Mouse (Mus musculus) embryo, embryonic 11.5 days (tissue): ENCODE measurements around the gene Skil.
A peak's percentile ranks its signal among the peaks of the same experiment; 100 is the strongest.

Experiments
- DNase-seq: peaks from one replicate; pipeline ENCODE4 v3.0.0-alpha.2; 2012; ENCODE audit warnings: low read depth, low spot score

The Skil gene

GRCm38 (mm10) chr3:31094531-31095178 is at the start of gene Skil:
Skil (plus strand) TSS chr3:31095058.
- peak; percentile 92 for DNase-seq

GRCm38 (mm10) chr3:31047263-31047662 is 47.6 kb upstream of the Skil start:
- no peak for DNase-seq

DNA sequence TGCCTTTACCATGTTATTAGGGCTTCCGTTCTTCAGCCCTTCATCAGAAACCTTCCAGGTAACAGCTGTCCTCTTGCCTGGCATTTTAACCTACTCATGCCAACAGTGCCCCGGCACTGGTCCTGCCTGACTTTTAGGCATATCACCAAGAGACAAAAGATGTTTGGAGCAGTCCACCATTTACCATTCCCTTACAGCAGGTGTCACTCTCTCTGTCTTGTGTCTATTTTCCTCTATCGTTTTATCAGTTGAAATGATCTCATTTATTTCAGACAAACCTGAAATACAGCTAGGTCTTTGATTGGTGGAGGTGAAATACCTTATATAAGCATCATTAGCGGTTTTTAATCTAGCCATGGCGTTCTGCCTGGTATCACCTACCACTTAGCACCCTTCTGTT is 45.8 kb upstream of the Skil start:
- DNase-seq = no peak

GRCm38 (mm10) chr3:31050375-31050774 is 44.5 kb upstream of the Skil start:
- DNase-seq = no peak

- DNase-seq = no peak
Observed at GRCm38 (mm10) chr3:31051730-31052129, 43.1 kb upstream of the Skil start.

DNA sequence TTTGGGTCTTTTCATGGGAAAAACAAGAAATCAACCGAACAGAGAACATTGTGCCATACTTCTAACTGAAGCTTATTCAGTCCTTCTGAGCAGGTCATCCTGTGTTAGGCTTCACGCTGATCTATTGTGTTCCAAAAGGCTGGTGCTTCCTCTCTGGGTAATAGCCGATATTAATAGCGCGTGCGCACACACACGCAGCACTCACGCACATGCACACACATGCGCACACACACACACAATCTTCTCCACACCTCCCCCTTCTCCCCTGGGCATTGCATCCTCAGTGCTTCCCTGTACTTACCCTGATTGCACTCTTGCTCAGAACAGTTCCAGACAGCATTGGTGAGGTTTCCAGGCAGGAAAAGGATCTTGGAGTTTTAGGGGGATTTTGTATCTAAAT is 41.7 kb upstream of the Skil start:
- no peak for DNase-seq

DNA sequence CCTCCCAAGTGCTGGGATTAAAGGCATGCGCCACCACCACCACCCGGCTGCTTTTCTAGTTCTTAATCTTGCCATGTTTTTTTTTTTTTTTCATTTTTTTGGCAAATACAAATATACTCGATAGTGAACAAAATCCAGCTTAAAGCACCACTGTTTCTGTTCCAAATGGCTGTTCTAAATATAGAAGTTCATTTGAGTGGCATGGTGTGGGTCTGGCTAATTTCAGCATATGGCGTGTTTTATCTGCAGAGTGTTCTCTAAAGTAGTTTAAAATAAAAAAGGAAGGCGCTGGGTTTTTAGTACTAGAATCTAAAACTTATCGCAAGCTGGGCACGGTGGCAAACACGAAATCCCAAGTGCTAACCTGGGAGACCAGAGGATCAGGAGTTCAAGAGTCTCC is 40.0 kb upstream of the Skil start:
- no peak for DNase-seq

DNA sequence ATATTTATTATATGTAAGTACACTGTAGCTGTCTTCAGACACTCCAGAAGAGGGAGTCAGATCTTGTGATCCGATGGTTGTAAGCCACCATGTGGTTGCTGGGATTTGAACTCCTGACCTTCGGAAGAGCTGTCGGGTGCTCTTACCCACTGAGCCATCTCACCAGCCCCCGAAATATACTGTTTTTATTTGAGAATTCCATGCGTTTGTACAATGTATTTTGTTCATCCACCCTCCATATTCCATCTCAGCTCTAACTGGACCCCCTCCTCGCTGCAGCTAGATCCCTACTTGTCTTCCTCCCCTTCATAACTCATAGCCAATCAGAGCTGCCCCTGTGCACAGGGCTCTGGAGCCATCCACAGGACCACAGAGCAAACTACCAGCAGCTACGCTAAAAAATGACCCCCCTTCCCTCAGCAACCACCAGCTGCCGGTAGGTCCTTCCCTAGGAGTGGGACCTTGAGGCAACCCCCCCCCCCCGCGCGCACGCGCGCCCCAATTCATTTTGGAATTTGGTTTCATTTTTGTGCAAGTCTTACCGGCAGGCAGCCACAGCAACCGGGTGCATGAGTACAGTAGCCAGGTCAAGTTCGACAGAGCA is 38.7 kb upstream of the Skil start:
- peak; percentile 26 for DNase-seq

DNA sequence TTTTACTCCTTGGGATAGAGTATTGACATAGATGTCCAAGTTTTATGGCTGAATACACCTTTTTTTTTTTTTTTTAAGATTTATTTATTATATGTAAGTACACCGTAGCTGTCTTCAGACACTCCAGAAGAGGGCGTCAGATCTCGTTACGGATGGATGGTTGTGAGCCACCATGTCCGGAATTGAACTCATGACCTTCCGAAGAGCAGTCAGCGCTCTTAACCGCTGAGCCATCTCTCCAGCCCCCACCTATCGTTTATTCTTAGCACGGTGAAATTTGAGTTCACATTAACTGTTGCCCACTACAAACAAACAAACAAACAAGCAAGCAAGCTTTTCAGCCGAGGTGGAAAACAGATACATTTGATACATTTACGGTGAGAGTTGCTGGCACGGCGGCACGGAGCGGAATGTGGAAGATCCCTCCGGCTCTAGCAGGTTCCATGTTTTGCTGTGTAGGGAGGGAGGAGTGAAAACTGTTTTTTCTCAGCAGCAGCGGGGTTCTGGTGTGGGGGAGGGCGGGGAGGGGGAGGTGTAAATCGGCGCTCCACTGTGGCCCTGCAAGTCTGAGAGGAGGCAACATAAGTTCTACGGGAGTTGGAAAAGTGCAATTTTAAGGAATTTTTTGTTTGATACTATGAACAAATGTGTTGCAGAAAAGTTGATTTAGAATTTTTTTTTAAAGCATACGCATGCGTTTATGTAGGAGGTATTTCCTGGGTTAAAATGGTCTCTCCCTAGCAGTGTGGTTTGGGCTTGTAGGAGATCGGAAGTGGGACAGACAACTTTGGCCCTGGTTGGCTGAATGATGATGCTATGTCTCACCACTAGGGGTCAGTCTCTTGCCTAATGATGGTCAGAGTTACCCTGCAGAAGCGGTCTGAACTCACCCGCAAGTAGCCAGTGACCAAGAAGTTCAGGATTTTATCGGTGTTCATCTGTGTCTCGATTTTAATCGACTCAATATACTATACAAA is 37.9 kb upstream of the Skil start:
- DNase-seq = peak; percentile 83

DNA sequence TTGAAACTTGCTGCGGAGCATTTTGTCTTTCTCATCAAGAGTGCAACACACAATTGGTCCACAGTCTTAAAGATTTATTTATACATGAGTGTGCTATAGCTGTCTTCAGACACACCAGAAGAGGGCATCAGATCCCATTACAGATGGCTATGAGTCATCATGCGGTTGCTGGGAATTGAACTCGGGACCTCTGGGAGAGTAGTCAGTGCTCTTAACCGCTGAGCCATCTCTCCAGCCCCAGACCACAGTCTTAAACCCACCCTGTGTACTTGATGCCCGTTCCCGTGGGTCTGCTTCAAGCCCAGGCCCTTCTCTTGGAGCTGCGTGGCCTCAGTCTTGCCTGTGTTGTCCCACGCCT is 34.1 kb upstream of the Skil start:
- DNase-seq = no peak

GRCm38 (mm10) chr3:31061103-31061785 is 33.6 kb upstream of the Skil start:
- no peak for DNase-seq

DNA sequence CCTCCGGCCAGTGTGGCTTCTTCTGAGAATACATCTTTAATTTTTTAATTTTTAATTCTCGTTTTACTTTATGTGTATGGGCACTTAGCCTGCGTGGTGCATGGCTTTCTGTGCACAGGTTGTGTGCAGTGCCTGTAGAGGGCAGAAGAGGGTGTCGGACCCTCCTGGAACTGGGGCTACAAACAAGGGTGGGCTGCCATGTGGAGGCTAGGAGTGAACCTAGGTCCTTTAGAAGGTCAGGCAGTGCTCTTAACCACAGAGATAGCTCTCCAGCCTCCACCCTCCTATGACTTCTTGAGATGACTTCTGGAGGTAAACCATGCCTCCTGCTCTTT is 33.1 kb upstream of the Skil start:
- no peak for DNase-seq

- no peak for DNase-seq
Observed at GRCm38 (mm10) chr3:31062325-31062724, 32.5 kb upstream of the Skil start.

GRCm38 (mm10) chr3:31068482-31068881 is 26.4 kb upstream of the Skil start:
- no peak for DNase-seq

DNA sequence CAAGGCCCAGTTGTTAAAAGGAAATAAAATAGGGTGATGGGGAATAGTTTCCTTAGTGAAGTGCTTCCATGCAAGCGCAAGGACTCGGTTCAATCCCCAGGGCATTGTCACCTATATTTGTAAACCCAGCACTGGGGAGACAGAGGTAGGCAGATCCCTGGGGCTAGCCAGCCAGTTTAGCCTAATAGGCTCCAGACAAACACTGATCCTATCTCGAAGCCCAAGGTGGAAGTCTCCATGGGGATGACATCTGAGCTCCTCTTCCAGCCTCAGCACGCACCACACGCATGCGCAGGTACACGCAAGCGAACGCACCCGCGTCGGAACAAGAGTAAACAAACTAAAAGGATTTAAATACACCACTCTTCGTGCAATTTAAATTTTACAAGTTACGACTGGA is 23.1 kb upstream of the Skil start:
- no peak for DNase-seq

DNA sequence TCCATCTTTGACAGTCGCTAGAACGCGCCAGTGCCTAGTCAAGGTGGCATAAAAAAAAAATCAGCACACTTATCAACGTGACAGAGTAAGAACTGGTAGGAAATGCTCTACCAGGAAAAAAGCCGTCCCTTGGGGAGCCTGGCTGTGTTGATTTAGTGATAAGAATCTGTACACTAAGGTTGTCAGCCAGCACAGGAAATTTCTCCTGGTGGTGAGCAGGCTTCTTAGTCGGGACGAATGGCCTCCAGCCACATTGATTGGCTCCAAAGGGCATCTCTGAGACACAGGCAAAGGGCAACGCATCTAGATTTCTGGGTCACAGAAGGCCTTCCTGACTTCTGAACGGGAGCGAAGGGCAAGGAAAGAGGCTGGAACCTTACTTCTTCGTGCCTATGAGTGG is 19.1 kb upstream of the Skil start:
- no peak for DNase-seq

GRCm38 (mm10) chr3:31077068-31077703 is 17.7 kb upstream of the Skil start:
- DNase-seq = no peak

DNA sequence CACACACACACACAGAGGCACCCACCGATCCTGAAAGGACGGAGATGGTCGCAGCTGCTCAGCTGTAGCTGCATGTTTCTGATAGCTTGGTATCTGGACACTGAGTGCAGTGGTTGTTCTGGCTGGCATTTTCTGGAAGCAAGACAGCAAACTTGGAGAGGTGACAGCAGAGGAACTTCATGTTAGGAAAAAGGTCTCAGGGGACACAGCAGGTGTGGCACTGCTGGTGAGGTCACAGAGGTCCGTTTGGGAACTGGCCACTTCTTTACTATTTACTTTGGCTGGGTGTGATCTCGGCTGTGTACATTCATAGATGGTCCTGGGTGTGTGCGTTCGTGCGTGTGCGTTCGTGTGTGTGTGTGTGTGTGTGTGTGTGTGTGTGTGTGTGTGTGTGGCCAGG is 15.4 kb upstream of the Skil start:
- no peak for DNase-seq

DNA sequence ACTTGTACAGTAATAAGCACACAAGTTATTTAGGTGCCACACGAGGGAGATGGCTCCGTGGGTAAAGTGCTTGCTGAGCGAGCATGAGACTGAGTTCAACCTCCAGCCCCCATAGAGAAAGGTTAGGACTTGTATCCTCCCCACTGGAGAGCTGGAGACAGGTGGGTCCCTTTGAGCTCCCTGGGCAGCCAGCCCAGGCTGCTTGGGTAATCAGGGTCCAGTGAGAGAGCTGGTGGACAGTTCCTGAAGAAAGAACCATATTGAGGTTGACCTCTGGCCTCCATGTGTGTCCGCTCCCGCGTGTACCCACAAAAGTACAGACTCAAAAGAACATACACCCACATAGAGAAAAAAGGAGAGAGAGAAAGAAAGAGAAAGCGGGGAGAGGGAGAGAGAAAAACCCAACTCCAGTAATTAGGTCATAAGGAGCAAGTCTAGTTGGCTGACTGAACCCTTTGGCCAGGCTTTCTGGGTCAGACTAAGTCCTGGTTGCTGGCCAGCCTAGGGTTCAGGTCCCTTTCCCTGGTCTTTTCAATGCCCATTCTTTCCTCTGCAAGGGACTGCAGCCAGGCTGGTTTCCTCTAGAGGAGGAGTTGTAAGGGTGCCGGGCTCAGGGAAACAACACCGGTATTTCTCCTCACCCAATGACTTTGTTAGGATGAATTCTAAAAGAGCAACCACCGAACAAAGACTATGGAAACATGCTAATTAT is 13.9 kb upstream of the Skil start:
- DNase-seq = no peak

DNA sequence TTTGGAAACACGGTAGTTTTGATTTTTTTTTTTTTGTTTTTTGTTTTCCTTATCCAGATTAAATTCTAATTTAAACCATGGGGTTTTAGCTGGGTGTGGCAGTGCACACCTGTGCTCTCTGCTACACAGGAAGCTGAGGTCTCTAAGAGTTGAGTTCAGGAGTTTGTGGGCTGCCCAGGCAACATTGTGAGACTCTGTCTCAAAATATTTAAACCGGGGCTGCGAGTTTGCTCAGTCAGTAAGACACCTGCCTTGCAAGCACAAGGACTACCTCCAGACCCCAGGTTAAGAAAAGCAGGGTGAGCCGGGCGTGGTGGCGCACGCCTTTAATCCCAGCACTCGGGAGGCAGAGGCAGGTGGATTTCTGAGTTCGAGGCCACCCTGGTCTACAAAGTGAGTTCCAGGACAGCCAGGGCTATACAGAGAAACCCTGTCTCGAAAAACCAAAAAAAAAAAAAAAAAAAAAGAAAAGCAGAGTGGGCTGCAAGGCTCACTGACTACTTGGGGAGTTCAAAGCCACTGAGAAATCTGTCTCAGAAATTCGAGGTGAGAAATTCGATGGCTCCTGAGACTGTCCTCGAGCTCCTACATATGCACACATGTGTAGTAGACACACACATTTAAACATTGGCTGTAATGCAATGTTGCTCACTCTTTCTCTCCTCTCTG is 11.9 kb upstream of the Skil start:
- no peak for DNase-seq
